Mouse (Mus musculus): ENCODE data around the gene Meltf.

Meltf gene

GRCm38 (mm10) chr16:31878573-31879257, at the start of gene Meltf:
Gene Meltf, plus strand, starts transcription at chr16:31878810.
- DNase-seq (ENCODE audit: low read depth, low spot score) = peak; percentile 75

DNA sequence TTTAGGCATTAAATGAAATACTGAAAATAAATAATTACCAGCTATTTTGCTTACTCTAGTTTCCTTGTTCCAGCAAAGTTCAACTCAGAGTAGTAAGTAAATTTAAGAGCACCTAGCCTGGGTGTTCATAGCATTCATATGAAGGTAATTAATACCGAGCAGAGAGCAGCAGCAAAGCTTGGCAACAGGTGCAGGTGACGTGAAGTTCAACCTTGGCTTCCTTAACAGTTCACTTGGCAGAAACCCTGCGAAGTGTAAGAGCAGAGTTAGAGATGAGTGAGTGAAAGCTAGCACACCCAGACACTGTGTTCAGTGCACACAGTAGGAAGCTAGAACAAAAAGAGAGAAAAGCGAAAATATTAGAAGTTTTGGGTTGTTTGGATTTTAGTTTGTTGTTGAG, 47.9 kb upstream of the Meltf start:
- no peak for DNase-seq (ENCODE audit: low read depth, low spot score)

DNA sequence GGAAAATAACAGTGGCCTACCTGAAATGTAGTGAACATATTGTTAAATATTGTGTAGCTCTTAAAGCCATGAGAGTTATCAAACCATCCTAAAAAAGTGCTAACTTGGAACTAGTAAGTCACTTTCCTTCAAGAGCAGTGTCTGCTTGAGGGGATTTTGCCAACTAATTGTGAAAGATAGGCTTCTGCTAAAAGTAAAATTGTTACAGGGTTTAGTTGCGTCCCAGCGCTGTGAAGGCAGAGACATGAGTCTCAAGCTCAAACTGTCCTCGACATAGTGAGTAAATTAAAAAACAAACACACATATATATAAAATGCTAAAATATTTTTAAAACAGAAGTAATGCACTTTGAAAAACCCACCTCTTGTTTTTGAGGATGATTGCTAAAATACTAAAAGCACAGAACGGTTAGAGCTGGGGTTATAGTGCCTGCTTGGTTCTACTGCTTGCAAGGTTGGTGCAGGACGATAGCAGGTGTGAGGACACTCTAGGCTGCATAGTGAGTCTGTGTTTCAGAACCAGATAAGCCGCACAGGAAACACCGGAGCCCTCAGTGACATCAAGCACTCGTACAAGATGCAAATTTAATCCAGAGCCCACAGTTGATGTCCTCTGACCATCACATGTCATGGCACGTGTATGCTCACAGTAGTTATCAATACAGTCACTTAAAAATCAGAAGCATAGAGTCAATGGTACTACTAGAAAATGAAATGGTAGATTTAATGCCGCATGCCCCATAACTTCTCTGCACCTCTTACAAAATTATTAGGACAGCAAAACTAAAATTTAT, 45.8 kb upstream of the Meltf start:
- no peak for DNase-seq (ENCODE audit: low read depth, low spot score)

DNA sequence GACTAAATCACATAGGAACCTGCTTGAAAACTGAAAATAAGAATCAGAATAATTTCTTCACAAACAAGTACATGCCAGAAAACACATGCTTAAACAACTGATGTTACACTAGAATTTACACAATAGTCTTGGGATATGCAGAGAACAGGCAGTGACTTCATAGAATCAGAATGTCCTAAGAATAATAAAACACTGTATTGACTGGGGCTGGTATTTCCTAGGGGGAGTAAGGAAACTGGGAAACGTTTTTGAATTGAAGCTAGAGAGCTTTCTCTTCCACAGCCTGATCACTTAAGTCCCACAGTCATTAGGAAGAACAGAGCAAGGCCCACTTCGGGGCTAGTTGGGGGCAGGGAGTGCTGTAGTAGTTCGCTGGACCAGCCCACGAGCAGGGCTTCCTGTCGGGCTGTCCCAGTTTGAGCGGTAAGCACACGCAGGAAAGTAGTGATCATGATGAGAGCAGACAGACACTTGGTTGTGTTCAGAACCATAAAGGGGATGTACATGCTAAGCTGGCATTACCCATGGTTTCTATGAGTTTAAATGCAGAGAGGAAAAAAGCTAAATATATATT, 44.5 kb upstream of the Meltf start:
- DNase-seq (ENCODE audit: low read depth, low spot score) = no peak

GRCm38 (mm10) chr16:31834662-31835318, 43.8 kb upstream of the Meltf start:
- DNase-seq (ENCODE audit: low read depth, low spot score) = no peak

- no peak for DNase-seq (ENCODE audit: low read depth, low spot score)
These were observed 41.2 kb upstream of the Meltf start for GRCm38 (mm10) chr16:31837362-31837761.

GRCm38 (mm10) chr16:31844246-31844645, 34.4 kb upstream of the Meltf start:
- no peak for DNase-seq (ENCODE audit: low read depth, low spot score)

DNA sequence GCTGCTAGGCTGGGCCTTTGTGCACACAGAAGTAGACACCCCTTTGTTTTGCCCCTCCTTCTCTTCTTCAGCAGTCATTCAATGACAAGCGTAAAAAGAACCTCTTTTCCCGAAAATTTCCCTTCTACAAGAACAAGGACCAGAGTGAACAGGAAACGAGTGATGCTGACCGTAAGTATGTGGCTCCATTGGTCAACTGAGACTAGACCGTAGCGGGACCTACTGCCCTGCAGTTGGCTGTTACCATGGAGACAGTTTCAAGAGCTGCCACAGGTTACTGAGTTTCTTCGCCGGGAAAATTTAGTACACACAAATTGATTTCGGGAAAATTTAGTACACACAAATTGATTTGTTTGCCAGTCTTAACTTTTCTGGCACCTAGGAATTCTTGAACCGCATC, 31.8 kb upstream of the Meltf start:
- peak; percentile 27 for DNase-seq (ENCODE audit: low read depth, low spot score)

GRCm38 (mm10) chr16:31863920-31864319, 14.7 kb upstream of the Meltf start:
- no peak for DNase-seq (ENCODE audit: low read depth, low spot score)

GRCm38 (mm10) chr16:31865242-31865641, 13.4 kb upstream of the Meltf start:
- no peak for DNase-seq (ENCODE audit: low read depth, low spot score)

DNA sequence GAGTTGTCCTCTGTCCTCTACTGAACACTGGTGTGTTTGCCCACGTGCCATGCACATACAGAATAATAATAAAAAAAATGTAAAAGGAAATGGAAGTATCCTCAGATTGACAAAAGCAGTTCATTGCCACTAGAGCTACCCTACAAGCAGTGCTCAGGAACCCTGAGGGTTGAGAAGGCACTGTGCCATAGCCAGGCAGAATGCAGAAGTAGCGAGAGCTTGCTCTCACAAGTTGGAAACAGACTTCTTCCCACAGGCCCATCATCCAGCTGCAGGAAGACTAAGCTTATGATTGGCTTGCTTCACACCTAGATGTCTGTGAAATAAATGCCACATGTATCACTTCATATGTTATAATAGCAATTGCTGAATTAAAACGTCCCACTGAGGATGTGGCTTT, 11.7 kb upstream of the Meltf start:
- no peak for DNase-seq (ENCODE audit: low read depth, low spot score)

DNA sequence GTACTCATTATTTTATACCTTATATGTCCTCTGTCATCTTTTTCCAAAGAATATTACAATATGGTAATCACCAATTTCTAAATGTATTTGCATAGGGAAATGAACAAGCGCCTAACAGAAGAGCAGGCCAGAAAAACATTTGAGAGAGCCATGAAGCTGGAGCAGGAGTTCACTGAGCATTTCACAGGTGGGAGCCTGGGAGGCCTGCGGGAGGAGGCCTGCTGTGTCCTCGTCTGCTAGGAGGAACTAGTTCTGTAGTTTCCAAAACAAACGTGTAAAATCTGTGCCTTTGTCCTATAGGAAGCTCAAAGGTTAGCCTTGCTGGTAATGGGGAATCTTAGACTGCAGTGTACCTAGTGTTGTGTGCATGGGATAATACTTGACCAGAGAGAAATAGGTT, 10.9 kb upstream of the Meltf start:
- no peak for DNase-seq (ENCODE audit: low read depth, low spot score)

GRCm38 (mm10) chr16:31873721-31874120, 4.9 kb upstream of the Meltf start:
- DNase-seq (ENCODE audit: low read depth, low spot score) = no peak

- no peak for DNase-seq (ENCODE audit: low read depth, low spot score)
These were observed 3.2 kb upstream of the Meltf start for GRCm38 (mm10) chr16:31875391-31875790.

GRCm38 (mm10) chr16:31876386-31876785, 2.2 kb upstream of the Meltf start:
- no peak for DNase-seq (ENCODE audit: low read depth, low spot score)

GRCm38 (mm10) chr16:31878052-31878451, 558 bp upstream of the Meltf start:
- no peak for DNase-seq (ENCODE audit: low read depth, low spot score)

GRCm38 (mm10) chr16:31880146-31880840, 1.7 kb downstream of the Meltf start:
- DNase-seq (ENCODE audit: low read depth, low spot score) = no peak

- DNase-seq (ENCODE audit: low read depth, low spot score) = no peak
These were observed 3.8 kb downstream of the Meltf start for GRCm38 (mm10) chr16:31882381-31882908.

- DNase-seq (ENCODE audit: low read depth, low spot score) = peak; percentile 55
These were observed 4.7 kb downstream of the Meltf start for GRCm38 (mm10) chr16:31883302-31883701.

DNA sequence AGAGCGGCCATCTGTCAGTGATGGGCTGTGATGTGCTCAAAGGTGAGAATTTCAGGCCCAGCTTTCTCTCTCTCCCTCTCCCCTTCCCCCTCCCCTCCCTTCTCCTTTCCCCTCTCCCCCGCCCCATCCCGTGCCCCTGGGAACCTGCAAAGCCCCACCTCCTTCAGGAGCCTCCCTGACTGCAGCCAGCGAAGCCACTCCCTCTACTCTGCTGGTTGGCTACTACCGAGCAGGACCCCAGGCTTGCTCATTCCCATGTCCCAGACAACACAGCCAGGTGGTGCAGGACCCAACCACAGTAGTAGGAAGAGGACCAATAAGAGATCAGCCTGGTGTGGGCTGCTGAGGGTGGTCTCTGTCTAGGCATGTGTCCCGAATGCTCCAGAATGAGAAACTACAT, 5.3 kb downstream of the Meltf start:
- DNase-seq (ENCODE audit: low read depth, low spot score) = peak; percentile 82

DNA sequence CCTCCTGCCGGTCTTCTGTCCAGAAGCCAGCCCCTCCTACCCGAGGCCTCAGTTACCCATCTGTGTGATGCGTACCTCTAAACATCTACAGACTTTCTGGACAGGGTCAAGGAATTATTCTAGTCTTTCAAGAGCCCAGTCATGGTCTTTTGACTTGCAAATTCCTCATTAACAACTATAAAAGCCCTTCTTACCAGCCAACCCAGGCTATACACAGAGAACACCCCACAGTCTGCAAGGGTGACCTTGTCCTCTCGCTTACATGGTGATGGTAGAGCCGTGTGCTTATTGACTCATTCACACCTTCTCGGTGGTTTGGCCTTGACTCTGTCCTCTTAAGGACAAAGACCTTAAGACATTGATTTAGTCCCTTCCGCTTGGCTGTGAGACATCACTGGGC, 12.3 kb downstream of the Meltf start:
- peak; percentile 95 for DNase-seq (ENCODE audit: low read depth, low spot score)
